Mouse (Mus musculus): ENCODE data around the gene Actr10. TPM values are rescaled to one million over a fixed set of nuclear protein-coding genes. Genes with fewer than 3 reads are reported as not detected.
A peak's percentile ranks its signal among the peaks of the same experiment; 100 is the strongest.

Actr10 gene
- total and polyA plus RNA-seq, 3 experiments = 60.2 to 168 (median 135) TPM

- H3K4me3 ChIP-seq (replicated peaks in 1 of 3; ENCODE audit: low read depth in 2 of 3, low read length in 2 of 3, poor library complexity in 1 of 3) = no peak overlapping the region
- no peak overlapping the region for H3K27ac ChIP-seq (ENCODE audit: insufficient read depth, low read depth)
- H3K36me3 ChIP-seq (replicated peaks in 1 of 2; ENCODE audit: control insufficient read depth in 1 of 2, insufficient read depth in 1 of 2, low read length in 1 of 2) = no peaks in the 10 kb centered on the region
- dilution Hi-C loops (cut with MboI; ENCODE audit: extremely low pct_ligation_motif_present, extremely low pct_unique_long_range_greater_than_20kb, low sequenced_read_pairs) = no loop called here
- peaks cover 7% of the 10 kb centered on the region for H3K9me3 ChIP-seq (replicated peaks; ENCODE audit: low read length)
- peak; percentile 5; the same call in 1 of the 2 replicates for TF ChIP-seq RAD21 (IDR thresholded peaks at IDR 0.05; ENCODE audit: low read depth, low read length)
- TF ChIP-seq CHD1 (IDR thresholded peaks at IDR 0.05; ENCODE audit: low read depth, low read length) = no peak
- no peak for TF ChIP-seq MAX (IDR thresholded peaks at IDR 0.05; ENCODE audit: low read length)
- no peak for TF ChIP-seq GABPA (IDR thresholded peaks at IDR 0.05; ENCODE audit: insufficient replicate concordance, low read depth, low read length)
- TF ChIP-seq TBP (conservative IDR thresholded peaks at IDR 0.05; ENCODE audit: low read depth, low read length) = no peak
- no peak for TF ChIP-seq MYC (IDR thresholded peaks at IDR 0.05; ENCODE audit: low read depth, low read length)
- no peak for TF ChIP-seq JUN (IDR thresholded peaks at IDR 0.05; ENCODE audit: insufficient read depth, low read depth, low read length)
- TF ChIP-seq JUND (conservative IDR thresholded peaks at IDR 0.05; ENCODE audit: low read depth, low read length) = no peak
- no peak for TF ChIP-seq ZC3H11A (IDR thresholded peaks at IDR 0.05; ENCODE audit: low read depth, low read length)
- TF ChIP-seq CTCF (conservative IDR thresholded peaks at IDR 0.05 in 1 of 2, IDR thresholded peaks at IDR 0.05 in 1 of 2; ENCODE audit: low read depth in 2 of 2, low read length in 2 of 2) = peak; percentile 81 to 82
- TF ChIP-seq ZMIZ1 (IDR thresholded peaks at IDR 0.05; ENCODE audit: low read depth, low read length) = no peak
- no peak for TF ChIP-seq ETS1 (conservative IDR thresholded peaks at IDR 0.05; ENCODE audit: low read depth, low read length)
- no peak for TF ChIP-seq TCF12 (IDR thresholded peaks at IDR 0.05; ENCODE audit: low read depth, low read length)
- TF ChIP-seq MAFK (IDR thresholded peaks at IDR 0.05; ENCODE audit: insufficient replicate concordance, low read length) = no peak
- TF ChIP-seq NELFE (IDR thresholded peaks at IDR 0.05; ENCODE audit: low read depth, low read length) = no peak
- TF ChIP-seq E2F4 (IDR thresholded peaks at IDR 0.05; ENCODE audit: insufficient replicate concordance, low read depth, low read length) = no peak
- TF ChIP-seq PAX5 (IDR thresholded peaks at IDR 0.05; ENCODE audit: low read length) = no peak
- no peak for TF ChIP-seq CHD2 (IDR thresholded peaks at IDR 0.05; ENCODE audit: low read length)
- no peak for TF ChIP-seq HCFC1 (IDR thresholded peaks at IDR 0.05; ENCODE audit: low read depth, low read length)
- no peak for TF ChIP-seq POLR2AphosphoS2 (IDR thresholded peaks at IDR 0.05; ENCODE audit: low read depth, low read length)
- no peak for TF ChIP-seq ZKSCAN1 (IDR thresholded peaks at IDR 0.05; ENCODE audit: borderline replicate concordance, low read depth, low read length)
- peak; percentile 28 for TF ChIP-seq SMC3 (IDR thresholded peaks at IDR 0.05; ENCODE audit: low read depth, low read length)
- no peak for TF ChIP-seq ELF1 (IDR thresholded peaks at IDR 0.05; ENCODE audit: low read depth, low read length)
- H3K79me2 ChIP-seq (replicated peaks; ENCODE audit: control insufficient read depth, extremely low read depth, insufficient read depth, poor library complexity, severe bottlenecking) = no peaks in the 10 kb centered on the region
- peaks cover 6 to 31% of the 10 kb centered on the region in 2 experiments for H3K4me1 ChIP-seq (ENCODE audit: control insufficient read depth in 1 of 2, insufficient read depth in 2 of 2)
- no peaks in the 10 kb centered on the region for H3K27me3 ChIP-seq (replicated peaks)
- peak; percentile 70 for DNase-seq (ENCODE audit: extremely low read depth)
- H3K4me2 ChIP-seq (ENCODE audit: insufficient read depth, low read depth, poor library complexity, severe bottlenecking) = no peak overlapping the region
- in situ Hi-C loops (cut with MboI; ENCODE audit: low pct_ligation_motif_present, low pct_unique_long_range_greater_than_20kb, low sequenced_read_pairs) = loop anchor here (10.0 to 25.0 kb wide), 2 partner anchors 419 to 676 kb away; partner anchors contain the start of gene Pygl
- no peak overlapping the region for H3K9ac ChIP-seq (ENCODE audit: insufficient read depth, low read depth)
These were observed 24.2 kb upstream of the Actr10 start for GRCm38 (mm10) chr12:70913429-70913828.
